Mouse (Mus musculus): ENCODE results near the gene Tmem206. TPM values are rescaled to one million over a fixed set of nuclear protein-coding genes. Genes with fewer than 3 reads are reported as not detected.

Gene Tmem206
- polyA plus RNA-seq, 1 experiment from 2014 or later = 54.0 TPM

DNA sequence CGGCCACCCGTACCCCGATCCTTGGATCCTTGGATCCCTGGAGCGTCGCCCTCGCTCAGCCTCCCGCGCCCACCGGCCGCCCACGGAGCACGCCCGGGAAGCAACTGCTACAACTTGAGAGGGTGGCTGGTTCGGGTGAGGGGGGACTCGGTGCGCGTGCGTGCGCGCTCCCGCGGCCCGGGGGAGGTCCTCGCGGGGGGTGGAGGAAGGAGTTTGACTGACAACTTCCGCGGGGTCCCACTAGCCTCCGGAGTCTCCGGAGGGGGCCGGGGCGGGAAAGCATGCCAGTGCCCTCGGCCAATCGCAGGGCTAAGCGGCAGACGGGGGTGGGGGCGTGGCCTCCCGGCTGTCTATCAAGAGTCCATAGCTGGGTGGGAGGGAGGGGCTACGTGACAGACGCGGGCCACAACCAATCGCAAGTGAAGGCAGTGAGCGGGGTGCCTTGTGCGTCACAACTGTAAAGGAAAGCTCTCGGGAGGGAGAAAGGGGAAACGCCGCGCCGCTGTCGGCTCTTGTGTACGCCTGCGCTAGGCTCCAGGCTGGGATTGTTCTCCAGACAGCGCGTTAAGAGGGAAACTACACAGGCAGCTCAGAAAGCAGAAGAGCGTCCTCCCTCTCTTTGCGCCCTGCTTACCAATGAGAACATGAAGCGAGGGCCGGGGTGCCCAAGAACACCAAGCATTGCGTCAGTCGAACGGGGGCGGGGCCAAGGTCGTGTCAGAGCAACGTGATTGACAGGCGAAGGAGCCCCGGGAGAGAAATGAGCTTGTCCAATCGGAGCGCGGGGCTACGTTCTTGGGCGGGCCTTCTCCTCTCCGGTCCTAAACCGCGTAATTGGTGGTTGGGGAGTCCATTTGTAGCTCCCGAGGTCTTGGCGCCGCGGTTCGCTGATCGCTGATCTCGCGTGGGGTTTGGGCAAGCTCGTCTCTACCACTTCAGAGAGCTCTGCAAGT, 71.5 kb downstream of the Tmem206 start:
- H3K36me3 ChIP-seq (ENCODE audit: control insufficient read depth, insufficient read depth) = no peaks in the 10 kb centered on the region
- H3K9ac ChIP-seq (replicated peaks; ENCODE audit: low read depth, low read length) = peak overlapping the region; percentile 75
- H3K27me3 ChIP-seq (replicated peaks; ENCODE audit: control insufficient read depth, insufficient read depth, low read length) = no peaks in the 10 kb centered on the region
- ATAC-seq = peak; percentile 98
- H3K4me3 ChIP-seq (replicated peaks; ENCODE audit: low read length) = peak overlapping the region; percentile 74
- WGBS = under 1% methylated on average over 77 of the region's 82 CpGs
- peaks cover 6% of the 10 kb centered on the region for H3K4me1 ChIP-seq (replicated peaks; ENCODE audit: control insufficient read depth, insufficient read depth, low read length)
- H3K9me3 ChIP-seq (ENCODE audit: control insufficient read depth, low read length) = no peaks in the 10 kb centered on the region
- peak overlapping the region; percentile 58 for H3K4me2 ChIP-seq (ENCODE audit: low read length)
- H3K27ac ChIP-seq (ENCODE audit: low read length) = peak overlapping the region; percentile 98

Other genes starting within 250 kb of the Tmem206 start
- 0.75 and 2.0 TPM in 2 replicates for gene Batf3, start 228.1 kb upstream of the Tmem206 start, polyA plus RNA-seq (2015; fragmentation: Nextera tagmentation; extraction: Ambion mirVana)
- not detected in 2 replicates for gene Fam71a, start 161.1 kb upstream of the Tmem206 start, polyA plus RNA-seq (2015; fragmentation: Nextera tagmentation; extraction: Ambion mirVana)
- 0.80 and 0.95 TPM in 2 replicates for gene Atf3, start 107.9 kb upstream of the Tmem206 start, polyA plus RNA-seq (2015; fragmentation: Nextera tagmentation; extraction: Ambion mirVana)
- gene Nenf, start 7.7 kb upstream of the Tmem206 start, polyA plus RNA-seq (2015; fragmentation: Nextera tagmentation; extraction: Ambion mirVana) = 94.8 and 101 TPM in 2 replicates
- gene Ppp2r5a, start 77.4 kb downstream of the Tmem206 start, polyA plus RNA-seq (2015; fragmentation: Nextera tagmentation; extraction: Ambion mirVana) = 7.9 and 8.7 TPM in 2 replicates
- gene Dtl, start 249.6 kb downstream of the Tmem206 start, polyA plus RNA-seq (2015; fragmentation: Nextera tagmentation; extraction: Ambion mirVana) = 19.9 and 20.6 TPM in 2 replicates
- gene Ints7, start 249.7 kb downstream of the Tmem206 start, polyA plus RNA-seq (2015; fragmentation: Nextera tagmentation; extraction: Ambion mirVana) = 49.0 and 53.0 TPM in 2 replicates

Measured in forebrain, embryonic 16.5 days (tissue).